ENCODE assay signal across 8 mouse cellular contexts in genomic region chr13:104089387-104089786, GRCm38 (mm10). TPM values are rescaled to one million over a fixed set of nuclear protein-coding genes. Genes with fewer than 3 reads are reported as not detected.
DNase-seq lines count a peak whose midpoint lies in the region; ATAC-seq and TF ChIP-seq lines count a peak whose summit lies in the region.

No protein-coding gene starts in this region.

- no peaks in the 10 kb centered on the region for H3K9me3 ChIP-seq in forebrain, embryonic 11.5 days (ENCODE audit: control insufficient read depth, low read length)
- no peaks in the 10 kb centered on the region for H3K9me3 ChIP-seq in lung, postnatal 0 days (ENCODE audit: low read length)

- WGBS in forebrain, embryonic 11.5 days = 11% methylated on average over 1 of the region's 1 CpGs
- WGBS in kidney, adult 2 months = 7% methylated on average over 1 of the region's 1 CpGs
- 5% methylated on average over 1 of the region's 1 CpGs for WGBS in lung, postnatal 0 days

- H3K4me2 ChIP-seq in forebrain, embryonic 11.5 days (ENCODE audit: low read depth, low read length, severe bottlenecking) = no peak overlapping the region
- no peak overlapping the region for H3K4me2 ChIP-seq in lung, postnatal 0 days (replicated peaks; ENCODE audit: low read depth, low read length)

- H3K27ac ChIP-seq in forebrain, embryonic 11.5 days (ENCODE audit: low read depth, low read length) = no peak overlapping the region
- no peak overlapping the region for H3K27ac ChIP-seq in kidney, adult 2 months (ENCODE audit: insufficient read depth, low read depth, low read length)
- no peak overlapping the region for H3K27ac ChIP-seq in lung, postnatal 0 days (ENCODE audit: low read length)

- H3K36me3 ChIP-seq in forebrain, embryonic 11.5 days (ENCODE audit: control insufficient read depth, insufficient read depth, low read length) = no peaks in the 10 kb centered on the region
- H3K36me3 ChIP-seq in kidney, adult 2 months (ENCODE audit: control insufficient read depth, insufficient read depth, low read length) = no peaks in the 10 kb centered on the region
- H3K36me3 ChIP-seq in lung, postnatal 0 days (ENCODE audit: insufficient read depth, low read length) = no peaks in the 10 kb centered on the region

- no peak overlapping the region for H3K9ac ChIP-seq in forebrain, embryonic 11.5 days (ENCODE audit: low read length)
- H3K9ac ChIP-seq in lung, postnatal 0 days (replicated peaks; ENCODE audit: low read depth) = no peak overlapping the region

- TF ChIP-seq CTCF in kidney, adult 2 months (conservative IDR thresholded peaks at IDR 0.05; ENCODE audit: insufficient read depth, insufficient read length, low read depth, low read length) = peak; percentile 90
- TF ChIP-seq CTCF in lung, postnatal 0 days (IDR thresholded peaks at IDR 0.05) = peak; percentile 95

- no peak for TF ChIP-seq POLR2A in kidney, adult 2 months (IDR thresholded peaks at IDR 0.05; ENCODE audit: low read depth, low read length)

- no peak overlapping the region for H3K4me3 ChIP-seq in forebrain, embryonic 11.5 days (ENCODE audit: low read depth, low read length)
- no peak overlapping the region for H3K4me3 ChIP-seq in kidney, adult 2 months (ENCODE audit: insufficient read depth, low read depth, low read length)
- no peak overlapping the region for H3K4me3 ChIP-seq in lung, postnatal 0 days (ENCODE audit: low read depth, low read length)

- H3K4me1 ChIP-seq in forebrain, embryonic 11.5 days (replicated peaks; ENCODE audit: control insufficient read depth, insufficient read depth, low read length) = no peaks in the 10 kb centered on the region
- no peaks in the 10 kb centered on the region for H3K4me1 ChIP-seq in kidney, adult 2 months (ENCODE audit: control insufficient read depth, insufficient read depth, low read length)
- H3K4me1 ChIP-seq in lung, postnatal 0 days (ENCODE audit: insufficient read depth, low read depth, low read length) = no peaks in the 10 kb centered on the region

- no peak for TF ChIP-seq EP300 in lung, postnatal 0 days (IDR thresholded peaks at IDR 0.05)

- ATAC-seq in forebrain, embryonic 11.5 days (replicated peaks; ENCODE audit: low FRiP score) = peak; percentile 66; the same call in 1 of the 2 replicates
- ATAC-seq in lung, postnatal 0 days = peak; percentile 86

- DNase-seq in ovary, postnatal 36 days (ENCODE audit: low spot score) = peak; percentile 15
- no peak for DNase-seq in ovary, postnatal 10 days (ENCODE audit: low spot score)
- peak; percentile 58 to 71 for DNase-seq in adrenal gland, postnatal 36 days
- peak; percentile 64 for DNase-seq in forebrain, embryonic 11.5 days (ENCODE audit: low spot score)
- peak; percentile 56 for DNase-seq in kidney, adult 2 months
- DNase-seq in lung, postnatal 0 days (ENCODE audit: low spot score) = peak; percentile 77
- DNase-seq in retina, embryonic 14.5 days (ENCODE audit: low spot score) = peak; percentile 70
- DNase-seq in urinary bladder, adult 2 months (ENCODE audit: low spot score) = no peak

- H3K27me3 ChIP-seq in forebrain, embryonic 11.5 days (ENCODE audit: control insufficient read depth, insufficient read depth, low read length) = no peaks in the 10 kb centered on the region
- H3K27me3 ChIP-seq in kidney, adult 2 months (replicated peaks; ENCODE audit: control insufficient read depth, insufficient read depth, low read length) = no peaks in the 10 kb centered on the region
- H3K27me3 ChIP-seq in lung, postnatal 0 days (replicated peaks; ENCODE audit: insufficient read depth, low read length) = no peaks in the 10 kb centered on the region

RNA-seq across cellular contexts. Expression of gene Nln, which starts 20.0 kb away (rescaled TPM):
- 10 to 100 TPM; 20.0 to 21.0 TPM for total RNA-seq in adrenal gland, postnatal 36 days (2021)
- polyA plus RNA-seq in forebrain, embryonic 11.5 days (2014; fragmentation: Nextera tagmentation; extraction: Ambion mirVana) = 21.1 TPM in 2 replicates
- polyA plus RNA-seq in kidney, adult 2 months (2012; rRNA removed) = 10.7 and 11.3 TPM in 2 replicates
- 13.0 and 16.7 TPM in 2 replicates for polyA plus RNA-seq in lung, postnatal 0 days (2015; fragmentation: Nextera tagmentation; extraction: Ambion mirVana)
- polyA plus RNA-seq in urinary bladder, adult 2 months (2012; rRNA removed) = 12.6 and 13.0 TPM in 2 replicates

RNA-seq across cellular contexts. Expression of gene Sgtb, which starts 20.2 kb away (rescaled TPM):
- 10 to 100 TPM in 1 of 2 experiments, 1 to 10 TPM in 1; 5.3 to 20.0 TPM for total RNA-seq in adrenal gland, postnatal 36 days (2021)
- 16.7 and 18.1 TPM in 2 replicates for polyA plus RNA-seq in forebrain, embryonic 11.5 days (2014; fragmentation: Nextera tagmentation; extraction: Ambion mirVana)
- 1.1 and 1.3 TPM in 2 replicates for polyA plus RNA-seq in kidney, adult 2 months (2012; rRNA removed)
- 4.7 and 5.5 TPM in 2 replicates for polyA plus RNA-seq in lung, postnatal 0 days (2015; fragmentation: Nextera tagmentation; extraction: Ambion mirVana)
- 2.7 and 3.0 TPM in 2 replicates for polyA plus RNA-seq in urinary bladder, adult 2 months (2012; rRNA removed)

Comparison
In these comparisons a context has a peak if more than half of its experiments do, and no peak if none do; other contexts are left out.
1. DNase-seq: peak in ovary, postnatal 36 days (single experiment), adrenal gland, postnatal 36 days (2 of 2), forebrain, embryonic 11.5 days (single experiment), kidney, adult 2 months (single experiment), lung, postnatal 0 days (single experiment) and retina, embryonic 14.5 days (single experiment); none in ovary, postnatal 10 days (single experiment) and urinary bladder, adult 2 months (single experiment).